Comparison of ENCODE assay signal across 12 mouse cellular contexts in the genomic region with DNA sequence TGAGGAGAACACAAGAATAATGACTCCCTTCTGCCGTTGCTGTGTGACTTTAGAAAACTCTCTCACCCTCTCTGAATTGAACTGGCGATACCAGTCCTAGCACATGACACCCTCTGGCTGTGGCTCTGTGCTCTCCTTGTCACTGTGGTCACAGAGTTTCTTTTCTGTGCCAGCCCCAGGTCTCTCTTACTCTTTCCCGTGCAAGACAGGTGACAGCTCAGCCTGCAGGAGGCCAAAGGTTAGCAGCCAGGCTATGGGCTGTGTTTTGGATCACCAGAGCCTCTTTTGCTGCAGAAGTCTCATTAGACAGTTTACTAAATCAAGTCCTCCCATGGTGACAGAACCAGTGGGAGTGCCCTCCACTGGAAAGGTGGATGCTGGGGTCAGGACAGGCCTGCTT.
DNase-seq lines count a peak whose midpoint lies in the region; ATAC-seq and TF ChIP-seq lines count a peak whose summit lies in the region.
"Had no signal": no experiment of that assay in that cellular context is flagged by ENCODE, and none has a peak within 500 bp of the region (broad histone marks: within the 10 kb centered on the region; RNA-seq: fewer than 3 reads in every experiment).

No protein-coding gene starts in this region.

- DNase-seq in kidney, adult 8-10 months = no peak
- DNase-seq in liver, postnatal 0 days = no peak
- no peak for DNase-seq in right cerebral cortex, postnatal 36 days (ENCODE audit: low spot score in 2 of 2)
- DNase-seq in layer of hippocampus, adult 18-20 months (ENCODE audit: low spot score in 2 of 2) = no peak
- no peak for DNase-seq in left cerebral cortex, postnatal 36 days (ENCODE audit: low spot score in 2 of 2)
- DNase-seq: embryo, embryonic 11 days; left cerebral cortex, postnatal 4 days; thymus, postnatal 4 days had no signal

- H3K27me3 ChIP-seq in kidney, embryonic 14.5 days (ENCODE audit: control insufficient read depth, insufficient read depth, low read length) = no peaks in the 10 kb centered on the region
- no peaks in the 10 kb centered on the region for H3K27me3 ChIP-seq in embryonic facial prominence, embryonic 15.5 days
- no peaks in the 10 kb centered on the region for H3K27me3 ChIP-seq in hindbrain, embryonic 13.5 days
- H3K27me3 ChIP-seq in liver, postnatal 0 days (ENCODE audit: insufficient read depth, low read length) = no peaks in the 10 kb centered on the region
- H3K27me3 ChIP-seq: midbrain, embryonic 12.5 days had no signal

- no peak overlapping the region for H3K9ac ChIP-seq in kidney, embryonic 14.5 days (ENCODE audit: low read depth, low read length)
- no peak overlapping the region for H3K9ac ChIP-seq in embryonic facial prominence, embryonic 15.5 days
- H3K9ac ChIP-seq in hindbrain, embryonic 13.5 days = peak overlapping the region; percentile 9; the same call in 1 of the 2 replicates
- no peak overlapping the region for H3K9ac ChIP-seq in liver, postnatal 0 days (replicated peaks)

- TF ChIP-seq CTCF in liver, postnatal 0 days (IDR thresholded peaks at IDR 0.05; ENCODE audit: low read depth) = no peak

- TF ChIP-seq EP300 in liver, postnatal 0 days (IDR thresholded peaks at IDR 0.05; ENCODE audit: low read depth) = no peak

- H3K36me3 ChIP-seq in kidney, embryonic 14.5 days (ENCODE audit: control insufficient read depth, insufficient read depth, low read length) = no peaks in the 10 kb centered on the region
- H3K36me3 ChIP-seq in embryonic facial prominence, embryonic 15.5 days = no peaks in the 10 kb centered on the region
- H3K36me3 ChIP-seq in hindbrain, embryonic 13.5 days = no peaks in the 10 kb centered on the region
- H3K36me3 ChIP-seq in liver, postnatal 0 days (replicated peaks; ENCODE audit: insufficient read depth, low read length) = no peaks in the 10 kb centered on the region
- H3K36me3 ChIP-seq: midbrain, embryonic 12.5 days had no signal

- 39% methylated on average over 3 of the region's 3 CpGs for WGBS in kidney, embryonic 14.5 days
- 62% methylated on average over 3 of the region's 3 CpGs for WGBS in embryonic facial prominence, embryonic 15.5 days
- 82% methylated on average over 3 of the region's 3 CpGs for WGBS in hindbrain, embryonic 13.5 days
- 61% methylated on average over 3 of the region's 3 CpGs for WGBS in liver, postnatal 0 days (ENCODE audit: insufficient replicate concordance)

- H3K27ac ChIP-seq in kidney, embryonic 14.5 days (ENCODE audit: low read depth, low read length) = peak overlapping the region; percentile 65; the same call in 1 of the 2 replicates
- 0 out of 2 replicates have a peak overlapping the region, but pooled peaks have one; percentile 39 for H3K27ac ChIP-seq in embryonic facial prominence, embryonic 15.5 days (replicated peaks)
- peak overlapping the region; percentile 79 for H3K27ac ChIP-seq in hindbrain, embryonic 13.5 days
- H3K27ac ChIP-seq in liver, postnatal 0 days (ENCODE audit: low read depth) = peak overlapping the region; percentile 88

- peaks cover 90% of the 10 kb centered on the region for H3K4me1 ChIP-seq in kidney, embryonic 14.5 days (ENCODE audit: control insufficient read depth, insufficient read depth, low read length)
- peaks cover 71% of the 10 kb centered on the region for H3K4me1 ChIP-seq in embryonic facial prominence, embryonic 15.5 days
- peaks cover 89% of the 10 kb centered on the region for H3K4me1 ChIP-seq in hindbrain, embryonic 13.5 days (replicated peaks)
- peaks cover 87% of the 10 kb centered on the region for H3K4me1 ChIP-seq in liver, postnatal 0 days (ENCODE audit: insufficient read depth)

- intact Hi-C loops in left cerebral cortex, postnatal 36 days (cut with DNase I) = no loop called here

- H3K4me2 ChIP-seq in kidney, embryonic 14.5 days (replicated peaks; ENCODE audit: low read depth, low read length) = no peak overlapping the region
- H3K4me2 ChIP-seq in embryonic facial prominence, embryonic 15.5 days (replicated peaks) = no peak overlapping the region
- no peak overlapping the region for H3K4me2 ChIP-seq in hindbrain, embryonic 13.5 days
- no peak overlapping the region for H3K4me2 ChIP-seq in liver, postnatal 0 days (ENCODE audit: low read depth, low read length)
- H3K4me2 ChIP-seq: midbrain, embryonic 12.5 days had no signal

- H3K9me3 ChIP-seq in kidney, embryonic 14.5 days (ENCODE audit: control insufficient read depth, low read length) = no peaks in the 10 kb centered on the region
- no peaks in the 10 kb centered on the region for H3K9me3 ChIP-seq in embryonic facial prominence, embryonic 15.5 days (replicated peaks)
- no peaks in the 10 kb centered on the region for H3K9me3 ChIP-seq in hindbrain, embryonic 13.5 days
- H3K9me3 ChIP-seq in liver, postnatal 0 days (ENCODE audit: low read length) = no peaks in the 10 kb centered on the region
- H3K9me3 ChIP-seq: midbrain, embryonic 12.5 days had no signal

- no peak for ATAC-seq in kidney, embryonic 14.5 days (ENCODE audit: low FRiP score, low TSS enrichment)
- no peak for ATAC-seq in embryonic facial prominence, embryonic 15.5 days (ENCODE audit: insufficient number of reproducible peaks, low FRiP score, low TSS enrichment, low read depth)
- ATAC-seq in hindbrain, embryonic 13.5 days (ENCODE audit: low FRiP score) = no peak
- no peak for ATAC-seq in liver, postnatal 0 days

- H3K4me3 ChIP-seq in kidney, embryonic 14.5 days (ENCODE audit: low read length) = no peak overlapping the region
- H3K4me3 ChIP-seq in embryonic facial prominence, embryonic 15.5 days (replicated peaks) = no peak overlapping the region
- H3K4me3 ChIP-seq in hindbrain, embryonic 13.5 days = no peak overlapping the region
- H3K4me3 ChIP-seq in liver, postnatal 0 days (ENCODE audit: low read depth, low read length) = no peak overlapping the region
- H3K4me3 ChIP-seq: midbrain, embryonic 12.5 days had no signal
